ENCODE assay signal across 31 mouse cellular contexts in the genomic region with DNA sequence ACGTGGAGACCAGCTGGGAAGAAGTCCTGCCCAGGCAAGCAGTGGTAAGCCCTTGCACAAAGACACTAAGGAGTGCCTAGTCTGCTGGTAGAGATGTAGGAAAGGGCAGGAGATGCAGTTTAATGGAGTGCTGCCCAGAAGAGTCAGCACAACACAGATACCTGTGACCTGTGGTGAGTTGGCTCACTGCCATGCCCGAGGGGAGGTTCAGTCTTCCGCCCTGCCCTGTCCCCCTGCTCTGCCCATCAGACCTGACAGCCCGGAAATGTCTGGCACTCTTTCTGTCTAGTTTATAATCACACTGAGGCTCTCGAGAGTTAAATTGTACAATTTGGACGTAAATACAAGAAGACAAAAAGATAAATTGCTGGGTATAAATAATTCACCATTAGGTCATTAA. TPM values are rescaled to one million over a fixed set of nuclear protein-coding genes. Genes with fewer than 3 reads are reported as not detected.
A peak's percentile ranks its signal among the peaks of the same experiment; 100 is the strongest.
DNase-seq lines count a peak whose midpoint lies in the region; ATAC-seq lines count a peak whose summit lies in the region.
"Had no signal": no experiment of that assay in that cellular context is flagged by ENCODE, and none has a peak within 500 bp of the region (broad histone marks: within the 10 kb centered on the region; RNA-seq: fewer than 3 reads in every experiment).

No protein-coding gene starts in this region.

- no peaks in the 10 kb centered on the region for H3K36me3 ChIP-seq in hindbrain, embryonic 16.5 days (ENCODE audit: control insufficient read depth, insufficient read depth, low read length)
- 0 out of 2 replicates have a peak, but pooled peaks cover 3% of the 10 kb centered on the region for H3K36me3 ChIP-seq in hindbrain, embryonic 14.5 days (replicated peaks; ENCODE audit: control insufficient read depth, insufficient read depth)
- H3K36me3 ChIP-seq in neural tube, embryonic 13.5 days, result peaks cover 13% of the 10 kb centered on the region; the same call in 1 of the 2 replicates
- H3K36me3 ChIP-seq: embryonic facial prominence, embryonic 12.5 days; hindbrain, embryonic 15.5 days; intestine, embryonic 15.5 days; limb, embryonic 10.5 days; limb, embryonic 15.5 days; liver, embryonic 13.5 days; neural tube, embryonic 15.5 days had no signal

- no peak overlapping the region for H3K27ac ChIP-seq in hindbrain, embryonic 16.5 days (ENCODE audit: low read depth, low read length)
- H3K27ac ChIP-seq in hindbrain, embryonic 14.5 days, result no peak overlapping the region
- H3K27ac ChIP-seq in neural tube, embryonic 13.5 days (replicated peaks), result peak overlapping the region; percentile 39; the same call in 1 of the 2 replicates
- H3K27ac ChIP-seq: embryonic facial prominence, embryonic 12.5 days; hindbrain, embryonic 15.5 days; intestine, embryonic 15.5 days; kidney, postnatal 0 days; limb, embryonic 10.5 days; limb, embryonic 15.5 days; liver, embryonic 13.5 days; neural tube, embryonic 15.5 days had no signal

- WGBS in hindbrain, embryonic 16.5 days, result 73% methylated on average over 6 of the region's 6 CpGs
- WGBS in hindbrain, embryonic 14.5 days, result 78% methylated on average over 6 of the region's 6 CpGs
- 69% methylated on average over 6 of the region's 6 CpGs for WGBS in neural tube, embryonic 13.5 days

- H3K4me1 ChIP-seq in hindbrain, embryonic 16.5 days (ENCODE audit: control insufficient read depth, insufficient read depth, low read depth, low read length), result peaks cover 6% of the 10 kb centered on the region
- H3K4me1 ChIP-seq in hindbrain, embryonic 14.5 days (replicated peaks; ENCODE audit: control insufficient read depth, insufficient read depth, low read length), result peaks cover 23% of the 10 kb centered on the region
- peaks cover 45% of the 10 kb centered on the region for H3K4me1 ChIP-seq in neural tube, embryonic 13.5 days (replicated peaks)
- H3K4me1 ChIP-seq: intestine, embryonic 15.5 days; limb, embryonic 10.5 days; liver, embryonic 13.5 days; megakaryocyte, embryonic 14.5 days had no signal

- no peak overlapping the region for H3K4me3 ChIP-seq in hindbrain, embryonic 16.5 days (ENCODE audit: low read length)
- no peak overlapping the region for H3K4me3 ChIP-seq in hindbrain, embryonic 14.5 days (replicated peaks; ENCODE audit: low read length)
- H3K4me3 ChIP-seq in neural tube, embryonic 13.5 days, result no peak overlapping the region
- H3K4me3 ChIP-seq: embryonic facial prominence, embryonic 12.5 days; hindbrain, embryonic 15.5 days; intestine, embryonic 15.5 days; limb, embryonic 10.5 days; limb, embryonic 15.5 days; liver, embryonic 13.5 days; megakaryocyte, embryonic 14.5 days; neural tube, embryonic 15.5 days had no signal

- ATAC-seq in hindbrain, embryonic 16.5 days, result peak; percentile 44; the same call in 1 of the 2 replicates
- no peak for ATAC-seq in hindbrain, embryonic 14.5 days (ENCODE audit: low FRiP score)
- no peak for ATAC-seq in neural tube, embryonic 13.5 days (ENCODE audit: low read depth)
- ATAC-seq: CD4-positive, CD25-positive, alpha-beta regulatory T cell, adult 4 months; forebrain, embryonic 14.5 days; intestine, embryonic 15.5 days; lung, postnatal 0 days had no signal

- H3K9ac ChIP-seq in hindbrain, embryonic 16.5 days (ENCODE audit: low read depth, low read length), result no peak overlapping the region
- no peak overlapping the region for H3K9ac ChIP-seq in hindbrain, embryonic 14.5 days
- no peak overlapping the region for H3K9ac ChIP-seq in neural tube, embryonic 13.5 days
- H3K9ac ChIP-seq: embryonic facial prominence, embryonic 12.5 days; hindbrain, embryonic 15.5 days; intestine, embryonic 15.5 days; limb, embryonic 15.5 days; liver, embryonic 13.5 days; neural tube, embryonic 15.5 days had no signal

- H3K9me3 ChIP-seq in hindbrain, embryonic 16.5 days (ENCODE audit: control insufficient read depth, low read length), result no peaks in the 10 kb centered on the region
- no peaks in the 10 kb centered on the region for H3K9me3 ChIP-seq in hindbrain, embryonic 14.5 days (ENCODE audit: control insufficient read depth, low read length)
- H3K9me3 ChIP-seq in neural tube, embryonic 13.5 days, result no peaks in the 10 kb centered on the region
- H3K9me3 ChIP-seq: embryonic facial prominence, embryonic 12.5 days; hindbrain, embryonic 15.5 days; intestine, embryonic 15.5 days; limb, embryonic 10.5 days; limb, embryonic 15.5 days; liver, embryonic 13.5 days; neural tube, embryonic 15.5 days had no signal

- peak; percentile 81 to 88 for DNase-seq in cerebellum, postnatal 10 days
- no peak for DNase-seq in cerebellum, adult 11 months
- no peak for DNase-seq in hindbrain, embryonic 14.5 days (ENCODE audit: low spot score)
- DNase-seq in neural tube, embryonic 10.5 days (ENCODE audit: extremely low spot score, low spot score), result no peak
- no peak for DNase-seq in frontal cortex, postnatal 10 days (ENCODE audit: low spot score in 2 of 2)
- DNase-seq: adrenal gland, postnatal 25 days; embryo, embryonic 11 days; gastrocnemius, postnatal 25 days; heart, adult 18-20 months; heart, postnatal 14 days; kidney, adult 2 months; kidney, postnatal 4 days; liver, embryonic 13.5 days; lung, adult 18-20 months; lung, postnatal 4 days; retina, postnatal 1 day; right cerebral cortex, postnatal 14 days; thymus, postnatal 14 days had no signal

- H3K27me3 ChIP-seq in hindbrain, embryonic 16.5 days (replicated peaks; ENCODE audit: control insufficient read depth, insufficient read depth, low read length), result no peaks in the 10 kb centered on the region
- H3K27me3 ChIP-seq in hindbrain, embryonic 14.5 days (ENCODE audit: control insufficient read depth, insufficient read depth, low read length), result no peaks in the 10 kb centered on the region
- no peaks in the 10 kb centered on the region for H3K27me3 ChIP-seq in neural tube, embryonic 13.5 days
- H3K27me3 ChIP-seq: embryonic facial prominence, embryonic 12.5 days; hindbrain, embryonic 15.5 days; intestine, embryonic 15.5 days; limb, embryonic 15.5 days; neural tube, embryonic 15.5 days had no signal

- H3K4me2 ChIP-seq in hindbrain, embryonic 16.5 days (ENCODE audit: low read length), result no peak overlapping the region
- no peak overlapping the region for H3K4me2 ChIP-seq in hindbrain, embryonic 14.5 days (replicated peaks)
- H3K4me2 ChIP-seq in neural tube, embryonic 13.5 days, result no peak overlapping the region
- H3K4me2 ChIP-seq: embryonic facial prominence, embryonic 12.5 days; hindbrain, embryonic 15.5 days; intestine, embryonic 15.5 days; limb, embryonic 15.5 days; liver, embryonic 13.5 days; neural tube, embryonic 15.5 days had no signal

RNA-seq across cellular contexts. Expression of a gene that starts 7.8 kb away (rescaled TPM):
- 35.7 and 37.1 TPM in 2 replicates for polyA plus RNA-seq in hindbrain, embryonic 16.5 days (2015; fragmentation: Nextera tagmentation; extraction: Ambion mirVana)
- polyA plus RNA-seq in hindbrain, embryonic 14.5 days (2014; fragmentation: Nextera tagmentation; extraction: Ambion mirVana), result 30.2 TPM in 2 replicates
- 40.4 and 44.9 TPM in 2 replicates for polyA plus RNA-seq in neural tube, embryonic 13.5 days (2015; fragmentation: Nextera tagmentation; extraction: Ambion mirVana)
- polyA plus RNA-seq: CD4-positive, CD25-positive, alpha-beta regulatory T cell, adult 4 months had no signal

Comparison
In these comparisons a context has a peak if more than half of its experiments do, and no peak if none do; other contexts are left out.
1. DNase-seq: peak in cerebellum, postnatal 10 days (2 of 2); none in cerebellum, adult 11 months (single experiment), hindbrain, embryonic 14.5 days (single experiment), neural tube, embryonic 10.5 days (single experiment) and frontal cortex, postnatal 10 days (0 of 2).